Mouse (Mus musculus): ENCODE measurements around the gene A630001G21Rik.

Gene A630001G21Rik

GRCm38 (mm10) chr1:85680226-85680625, 98.2 kb downstream of the A630001G21Rik start:
- intact Hi-C loops (cut with DNase I) = no loop called here

Small RNA genes lying within 50 kb of the gene (microRNA-seq; reads per million reads assigned to microRNA genes)
- gene Gm25472 = 0 reads per million in 2 experiments
- 0 to 0.11 reads per million in 2 experiments for gene Mir8096

All from adrenal gland (tissue).